Mouse (Mus musculus): ENCODE measurements around the gene Kmt2e.

DNA sequence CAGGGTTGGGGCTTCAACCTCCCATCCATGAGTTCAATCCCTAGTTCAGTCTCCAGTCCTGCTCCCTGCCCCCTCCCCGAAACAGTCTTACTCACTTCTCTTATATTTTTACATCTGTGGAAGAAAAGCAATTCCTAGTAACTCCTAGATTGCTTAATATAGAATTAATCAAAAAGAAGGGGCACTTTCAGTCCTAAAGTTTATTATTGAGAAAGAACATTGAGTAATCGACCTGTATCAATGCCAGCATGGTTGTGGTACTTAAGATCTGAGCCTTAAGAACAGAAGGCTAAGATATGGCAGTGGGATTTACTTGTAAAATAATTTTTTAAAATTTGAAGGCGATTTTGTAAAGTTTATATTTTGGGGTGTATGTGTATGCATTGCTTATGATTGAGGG lies 5.6 kb downstream of the Kmt2e start:
- TF ChIP-seq CTCF (IDR thresholded peaks at IDR 0.05; ENCODE audit: low read depth, low read length) (no peak), POLR2AphosphoS5 (IDR thresholded peaks at IDR 0.05; ENCODE audit: insufficient replicate concordance, low read depth, low read length) (no peak), GATA1 (IDR thresholded peaks at IDR 0.05; ENCODE audit: borderline replicate concordance, low read length) (no peak), TAL1 (conservative IDR thresholded peaks at IDR 0.05; ENCODE audit: low read depth, low read length) (no peak)
